Mouse (Mus musculus) c-Kit-negative CD71-positive TER-119-positive erythroid progenitor cells, embryonic 14.5 days (primary cell): ENCODE results near the gene Myl6.

Experiments
- DNase-seq: peaks from one replicate; pipeline ENCODE4 v3.0.0-alpha.2; 2013; ENCODE audit warnings: low read depth, low spot score

Gene Myl6

DNA sequence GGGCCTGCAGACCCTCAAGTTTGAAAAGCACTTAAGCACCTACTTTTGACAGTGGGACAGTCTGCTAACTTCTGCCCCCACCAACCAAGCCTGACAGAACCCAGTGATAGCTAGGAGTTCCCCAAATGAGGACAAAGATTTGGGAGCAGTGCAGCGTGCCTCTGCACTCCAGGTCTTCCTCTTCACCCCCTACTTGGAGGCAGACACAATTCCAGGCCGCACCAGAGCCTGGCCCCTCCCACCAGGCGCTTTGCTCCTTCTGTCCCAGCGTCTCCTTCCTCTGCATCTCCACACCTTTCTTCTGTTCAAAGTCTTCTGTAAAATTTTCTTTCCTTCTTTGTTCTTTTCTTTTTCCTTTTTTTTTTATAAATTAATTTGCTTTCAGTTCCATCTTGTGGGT is 4.2 kb downstream of the Myl6 start:
- no peak for DNase-seq

DNA sequence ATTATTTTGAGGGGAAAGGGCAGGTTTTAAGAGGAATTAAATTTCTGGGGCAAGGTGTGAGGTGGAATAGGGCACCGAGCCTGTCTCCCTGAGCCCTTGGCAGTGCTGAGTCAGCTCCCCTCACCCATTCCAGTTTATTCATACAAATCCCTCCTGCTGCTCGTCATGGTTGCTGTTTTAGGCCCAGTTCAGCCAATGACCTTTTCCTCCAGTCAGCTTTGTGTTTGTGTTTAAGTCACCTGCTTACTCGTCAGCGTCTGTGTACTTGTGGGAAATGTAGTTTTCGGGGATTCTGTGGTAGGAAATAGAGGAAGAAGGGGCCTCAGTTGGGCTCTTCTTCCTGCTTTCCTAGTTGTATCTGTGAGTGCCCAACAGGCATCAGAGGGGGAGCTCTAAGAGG is 4.6 kb downstream of the Myl6 start:
- DNase-seq, result no peak

DNA sequence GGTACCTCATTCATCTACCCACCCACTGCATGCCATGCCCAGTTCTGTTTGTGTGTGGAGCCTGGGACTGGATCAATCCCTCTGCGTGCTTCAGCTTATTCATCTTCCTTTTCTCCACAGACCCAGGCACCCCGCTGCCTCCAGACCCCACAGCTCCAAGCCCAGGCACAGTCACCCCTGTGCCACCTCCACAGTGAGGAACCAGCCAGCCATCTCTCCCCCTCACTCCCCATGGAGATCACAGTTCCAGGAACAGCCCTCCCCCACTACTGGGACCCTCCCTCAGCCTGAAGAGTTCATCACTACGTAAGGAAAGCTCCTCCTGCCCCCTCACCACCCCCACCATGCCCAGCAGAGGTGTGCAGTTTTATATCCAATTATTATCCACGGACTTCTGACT is 5.2 kb downstream of the Myl6 start:
- no peak for DNase-seq

DNA sequence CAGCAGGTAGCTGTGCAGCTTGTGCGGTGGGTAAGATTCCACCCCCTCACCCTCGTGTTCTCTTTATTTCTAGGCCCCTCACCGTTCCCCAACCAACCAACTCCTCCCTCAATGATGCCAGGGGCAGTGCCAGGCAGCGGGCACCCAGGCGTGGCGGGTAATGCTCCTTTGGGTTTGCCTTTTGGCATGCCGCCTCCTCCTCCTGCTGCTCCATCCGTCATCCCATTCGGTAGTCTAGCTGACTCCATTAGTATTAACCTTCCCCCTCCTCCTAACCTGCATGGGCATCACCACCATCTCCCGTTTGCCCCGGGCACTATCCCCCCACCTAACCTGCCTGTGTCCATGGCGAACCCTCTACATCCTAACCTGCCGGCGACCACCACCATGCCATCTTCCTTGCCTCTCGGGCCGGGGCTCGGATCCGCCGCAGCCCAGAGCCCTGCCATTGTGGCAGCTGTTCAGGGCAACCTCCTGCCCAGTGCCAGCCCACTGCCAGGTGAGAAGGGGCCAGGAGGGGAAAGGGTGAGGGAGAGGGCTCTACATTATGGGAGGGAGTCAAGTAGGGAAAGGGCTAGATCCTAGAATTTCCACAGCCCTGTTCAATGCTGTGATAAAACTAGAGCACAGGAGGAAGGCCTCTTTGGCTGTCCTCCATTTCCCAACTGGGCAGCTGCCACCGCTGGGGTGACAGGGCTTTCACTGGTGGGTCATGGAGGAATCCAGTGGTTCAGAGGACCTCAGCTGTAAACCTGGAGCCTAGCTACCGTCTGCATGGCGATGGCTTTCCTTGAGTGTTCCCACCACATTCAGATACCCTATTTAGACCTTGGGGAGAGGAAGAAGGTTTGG is 5.9 kb downstream of the Myl6 start:
- no peak for DNase-seq

DNA sequence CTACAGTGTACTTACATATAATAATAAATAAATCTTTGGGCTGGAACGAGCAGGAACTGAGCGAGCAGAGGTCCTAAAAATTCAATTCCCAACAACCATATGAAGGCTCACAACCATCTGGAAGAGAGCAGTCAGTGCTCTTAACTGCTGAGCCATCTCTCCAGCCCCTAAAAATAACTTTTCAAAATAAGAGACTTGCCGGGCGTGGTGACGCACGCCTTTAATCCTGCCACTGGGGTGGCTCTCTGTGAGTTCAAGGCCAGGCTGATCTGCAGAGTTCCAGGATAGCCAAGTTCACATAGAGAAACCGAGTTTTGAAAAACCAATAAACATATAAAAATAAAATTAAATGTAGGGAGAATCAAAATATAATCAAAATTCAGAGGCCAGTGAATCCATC is 7.6 kb downstream of the Myl6 start:
- no peak for DNase-seq

DNA sequence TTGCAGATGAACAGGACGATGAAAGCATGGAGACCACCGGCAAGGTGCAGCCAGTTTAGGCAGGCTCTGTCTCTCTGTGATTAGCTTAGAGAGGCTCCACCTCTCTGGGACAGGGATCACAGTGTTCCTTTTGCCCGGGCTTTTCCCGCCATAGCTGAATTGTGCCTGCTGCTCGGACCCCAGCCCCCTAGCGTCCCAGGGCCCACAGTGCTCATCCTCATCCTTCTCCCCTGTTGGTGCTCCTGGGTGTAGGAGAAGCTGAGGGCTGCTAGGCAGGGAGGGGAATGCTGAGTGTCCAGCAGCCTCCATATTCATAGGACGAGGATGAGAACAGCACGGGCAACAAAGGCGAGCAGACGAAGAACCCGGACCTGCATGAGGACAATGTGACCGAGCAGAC is 19.6 kb downstream of the Myl6 start:
- no peak for DNase-seq

DNA sequence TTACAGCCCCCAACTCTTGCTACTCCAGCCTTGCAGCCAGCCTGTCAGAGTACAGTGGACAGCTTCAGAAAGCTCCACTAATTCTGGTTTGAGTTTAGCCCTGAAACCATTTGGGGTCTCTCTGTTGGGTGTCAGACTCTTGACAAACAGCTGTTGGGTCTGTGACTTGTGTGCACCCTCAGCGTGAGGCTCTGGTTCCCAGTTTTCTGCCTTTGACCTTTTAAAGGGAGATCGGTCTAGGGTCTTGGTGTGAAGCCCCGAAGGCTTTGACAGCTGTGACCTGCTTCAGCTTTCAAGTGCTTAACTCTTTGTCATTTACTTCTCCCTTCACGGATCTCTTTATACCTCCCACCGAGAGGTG is 33.7 kb downstream of the Myl6 start:
- DNase-seq, result no peak

DNA sequence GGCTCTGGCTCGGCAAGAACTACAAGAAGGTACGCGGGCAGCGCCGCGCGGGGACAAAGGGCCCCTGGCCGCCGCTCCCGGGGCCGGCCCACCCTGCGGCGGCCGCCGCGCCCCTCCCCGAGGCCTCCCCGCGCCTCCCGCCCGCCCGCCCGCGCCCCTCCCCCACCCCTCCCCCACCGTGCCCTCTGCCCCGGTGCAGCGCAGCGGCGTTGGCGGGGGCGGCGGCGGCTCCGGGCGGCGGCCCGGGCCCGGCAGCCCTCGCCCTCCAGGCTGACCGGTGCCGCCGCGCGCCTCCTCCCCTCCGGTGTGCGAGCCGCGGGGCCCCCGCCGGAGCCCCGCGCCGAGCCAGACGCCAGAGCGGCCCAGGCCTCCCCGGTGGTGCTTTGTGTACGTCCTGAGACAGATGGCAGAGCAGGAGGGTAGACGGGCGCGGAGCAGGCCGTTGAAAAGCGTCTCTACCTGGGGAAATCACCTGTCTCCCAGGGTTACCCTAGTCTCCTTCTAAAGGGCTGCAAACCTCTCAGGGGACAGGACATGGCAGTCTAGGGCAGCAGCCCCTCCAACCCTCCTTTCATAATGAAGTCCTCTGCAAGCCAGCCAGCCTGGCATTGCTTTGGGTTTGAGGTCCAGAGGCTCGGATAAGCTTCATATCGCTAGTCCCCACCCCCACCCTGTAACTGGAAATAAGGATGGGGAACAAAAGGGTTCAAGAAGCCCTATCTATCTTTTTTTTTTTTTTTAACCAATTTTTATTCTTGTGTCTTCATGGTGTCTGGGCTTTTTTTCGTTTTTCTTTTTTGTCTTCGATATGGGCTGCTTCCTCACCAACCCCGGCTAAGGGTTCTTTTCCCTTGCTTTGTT is 34.3 kb downstream of the Myl6 start:
- DNase-seq, result peak; percentile 30

DNA sequence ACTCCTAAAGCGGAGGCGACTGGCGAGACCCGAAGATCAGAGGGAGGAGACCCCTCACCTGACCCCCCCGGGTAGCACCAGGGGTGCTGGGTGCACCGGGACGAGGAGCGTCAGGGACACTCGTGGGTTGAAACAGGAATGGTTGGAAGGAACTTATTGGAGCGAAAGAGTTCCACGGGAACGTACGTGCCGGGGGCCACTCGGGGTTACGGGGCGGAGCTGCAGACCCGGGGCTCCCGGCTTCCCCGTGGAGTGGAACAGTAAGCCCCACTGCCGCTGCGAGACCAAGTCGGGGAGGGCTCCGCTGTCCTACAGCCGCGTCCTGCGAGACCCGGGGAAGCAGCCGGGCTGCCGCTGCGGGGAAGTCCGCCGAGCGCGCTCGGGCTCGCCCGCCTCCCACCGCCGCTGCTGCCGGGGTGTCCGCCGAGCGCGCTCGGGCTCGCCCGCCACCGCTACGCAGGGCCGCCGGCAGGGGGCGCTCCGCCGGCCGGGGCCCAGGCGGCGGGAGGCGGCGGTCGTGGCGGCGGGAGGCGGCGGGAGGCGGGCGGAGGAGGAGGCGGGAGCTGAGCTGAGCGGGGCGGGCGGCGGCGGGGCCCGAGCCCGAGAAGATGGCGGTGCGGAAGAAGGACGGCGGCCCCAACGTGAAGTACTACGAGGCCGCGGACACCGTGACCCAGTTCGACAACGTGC is 35.1 kb downstream of the Myl6 start, which contains the start of gene Smarcc2:
TSS of gene Smarcc2 (plus strand) at position 530 of the 690 bp plus-strand sequence.
- peak; percentile 77 for DNase-seq

DNA sequence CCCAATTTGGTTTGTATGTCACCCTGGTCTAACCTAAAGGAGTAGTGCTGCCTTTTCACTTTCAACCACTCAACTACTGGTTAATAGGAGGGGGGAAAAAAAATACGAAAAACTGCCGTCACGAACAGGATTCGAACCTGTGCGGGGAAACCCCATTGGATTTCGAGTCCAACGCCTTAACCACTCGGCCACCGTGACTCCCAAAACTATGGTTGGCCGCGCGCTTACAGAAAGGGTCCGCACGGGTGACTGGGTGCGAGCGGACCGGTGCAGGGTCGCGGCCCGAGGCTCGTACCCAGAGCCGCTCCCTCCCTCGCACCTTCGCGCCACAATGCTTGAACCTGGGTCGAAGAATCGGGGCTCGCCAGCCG is 35.6 kb downstream of the Myl6 start:
- peak; percentile 72 for DNase-seq

DNA sequence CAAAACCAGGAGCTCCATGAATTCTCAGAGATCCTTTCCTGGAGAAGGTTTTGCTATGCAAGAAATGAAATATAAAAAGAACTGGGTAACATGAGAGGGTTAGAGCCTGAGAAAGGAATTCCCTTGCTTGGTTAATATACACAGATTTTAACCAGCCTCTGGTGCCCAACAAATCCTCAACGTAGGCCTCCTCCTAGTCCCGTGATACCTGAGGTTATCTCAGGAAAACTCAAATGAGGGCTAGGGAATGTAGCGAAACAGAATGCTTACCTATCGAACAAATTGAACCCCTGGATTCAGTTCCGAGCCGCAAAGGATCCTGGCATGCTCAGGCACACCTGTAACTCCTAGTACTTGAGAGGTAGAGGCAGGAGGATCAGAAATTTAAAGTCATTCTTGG is 36.3 kb downstream of the Myl6 start:
- DNase-seq, result no peak

DNA sequence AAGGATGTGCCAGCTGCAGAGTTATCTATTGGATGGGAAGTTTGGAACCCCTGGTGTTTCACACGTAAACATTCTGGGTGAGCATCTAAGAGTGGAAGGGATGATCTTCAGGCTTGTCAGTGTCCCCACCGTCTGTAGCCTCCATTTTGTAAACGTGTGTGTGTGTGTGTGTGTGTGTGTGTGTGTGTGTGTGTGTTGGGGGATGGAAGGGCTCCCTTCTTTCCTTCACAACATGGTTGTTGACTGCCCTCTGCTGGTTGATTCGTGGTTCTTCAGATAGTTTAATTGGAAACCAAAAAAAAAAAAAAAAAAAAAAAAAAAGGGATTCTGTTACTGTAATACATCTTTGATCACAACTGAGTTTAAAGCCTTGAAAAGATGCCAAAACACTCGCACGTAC is 38.7 kb downstream of the Myl6 start:
- DNase-seq, result peak; percentile 62

DNA sequence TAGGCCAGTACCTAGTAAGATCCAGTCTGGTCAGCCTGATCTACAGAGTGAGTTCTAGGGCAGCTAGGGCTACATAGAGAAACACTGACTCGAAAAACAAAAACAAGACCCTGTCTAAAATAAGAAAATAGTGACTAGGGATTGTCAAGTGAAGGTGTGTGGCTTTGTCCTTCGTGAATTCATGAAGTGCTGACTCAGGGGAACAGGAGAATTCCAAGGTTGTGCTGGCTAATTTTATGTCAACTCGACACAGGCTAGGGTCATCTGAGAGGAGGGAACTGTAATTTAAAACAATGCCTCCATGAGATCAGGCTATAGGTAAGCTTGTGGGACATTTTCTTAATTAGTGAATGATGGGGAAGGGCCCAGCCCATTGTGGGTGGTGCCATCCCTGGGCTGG is 39.5 kb downstream of the Myl6 start:
- DNase-seq, result no peak

DNA sequence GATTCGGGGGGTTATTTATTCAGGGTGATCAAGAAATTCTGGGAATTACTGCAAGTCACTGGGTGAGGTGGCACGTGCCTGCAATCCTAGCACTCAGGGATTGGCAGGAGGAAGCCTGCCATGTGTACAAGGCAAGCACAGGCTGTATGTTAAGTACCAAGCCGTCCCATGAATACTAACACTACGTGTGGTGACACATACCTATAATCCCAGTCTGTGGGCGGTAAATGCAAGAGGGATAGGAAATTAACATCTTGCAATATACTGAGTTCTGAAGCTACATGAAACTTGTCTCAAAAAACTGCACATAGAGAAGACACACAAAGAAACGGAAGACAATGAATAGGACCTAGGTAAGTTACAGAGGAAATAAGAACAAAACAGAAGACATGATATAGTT is 42.9 kb downstream of the Myl6 start:
- DNase-seq, result no peak

DNA sequence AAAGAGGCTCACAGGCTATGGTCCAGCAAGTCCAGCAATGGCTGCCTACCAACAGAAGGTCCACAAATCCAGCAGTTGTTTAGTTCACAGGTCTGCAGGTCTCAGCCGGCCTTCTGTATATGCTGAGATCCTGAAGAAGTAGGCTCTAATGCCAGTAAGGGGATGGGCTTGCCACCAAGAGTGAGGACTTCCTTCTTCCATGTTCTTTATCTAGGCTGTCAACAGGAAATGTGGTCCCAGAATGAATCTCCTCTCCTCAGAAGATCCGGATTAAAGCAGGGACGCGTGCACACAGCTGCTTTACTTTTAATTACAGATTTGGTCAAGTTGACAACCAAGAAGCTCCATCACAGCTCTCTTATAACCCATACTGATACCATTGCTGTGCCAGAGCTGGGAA is 48.5 kb downstream of the Myl6 start:
- DNase-seq, result no peak

DNA sequence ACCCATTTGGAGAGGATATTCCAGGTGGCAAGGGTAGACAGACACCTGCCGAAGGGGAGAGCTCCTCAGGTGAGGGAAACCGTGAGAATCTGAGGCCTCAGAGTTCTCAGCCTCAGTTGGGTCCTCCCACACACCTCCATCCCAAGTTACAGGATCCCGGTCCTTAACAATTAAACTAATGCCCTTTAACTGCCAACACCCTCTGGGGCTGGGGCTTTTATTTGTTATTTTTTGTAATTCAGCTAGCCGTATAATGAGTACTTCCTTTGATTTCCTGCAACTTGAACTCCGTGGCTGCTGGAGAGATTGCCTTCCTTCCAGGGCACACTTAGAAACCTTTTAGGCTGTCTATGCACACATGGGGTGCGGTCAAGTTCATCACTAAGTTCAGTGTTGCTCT is 49.6 kb downstream of the Myl6 start:
- DNase-seq, result no peak

DNA sequence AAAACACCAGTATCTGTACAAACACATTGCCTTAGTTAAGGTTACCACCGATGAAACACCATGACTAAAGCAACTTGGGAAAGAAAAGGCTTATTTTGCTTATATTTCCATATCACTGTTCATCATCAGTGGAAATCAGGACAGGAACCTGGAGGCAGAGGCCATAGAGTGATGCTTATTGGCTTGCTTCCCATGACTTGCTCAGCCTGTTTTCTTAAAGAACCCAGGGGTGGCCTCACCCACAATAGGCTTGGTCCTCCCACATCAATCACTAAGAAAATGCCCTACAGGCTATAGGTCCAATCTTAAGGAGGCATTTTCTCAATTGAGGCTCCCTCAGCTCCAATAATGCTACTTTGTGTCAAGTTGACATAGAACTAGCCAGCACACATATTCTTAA is 51.2 kb downstream of the Myl6 start:
- no peak for DNase-seq

DNA sequence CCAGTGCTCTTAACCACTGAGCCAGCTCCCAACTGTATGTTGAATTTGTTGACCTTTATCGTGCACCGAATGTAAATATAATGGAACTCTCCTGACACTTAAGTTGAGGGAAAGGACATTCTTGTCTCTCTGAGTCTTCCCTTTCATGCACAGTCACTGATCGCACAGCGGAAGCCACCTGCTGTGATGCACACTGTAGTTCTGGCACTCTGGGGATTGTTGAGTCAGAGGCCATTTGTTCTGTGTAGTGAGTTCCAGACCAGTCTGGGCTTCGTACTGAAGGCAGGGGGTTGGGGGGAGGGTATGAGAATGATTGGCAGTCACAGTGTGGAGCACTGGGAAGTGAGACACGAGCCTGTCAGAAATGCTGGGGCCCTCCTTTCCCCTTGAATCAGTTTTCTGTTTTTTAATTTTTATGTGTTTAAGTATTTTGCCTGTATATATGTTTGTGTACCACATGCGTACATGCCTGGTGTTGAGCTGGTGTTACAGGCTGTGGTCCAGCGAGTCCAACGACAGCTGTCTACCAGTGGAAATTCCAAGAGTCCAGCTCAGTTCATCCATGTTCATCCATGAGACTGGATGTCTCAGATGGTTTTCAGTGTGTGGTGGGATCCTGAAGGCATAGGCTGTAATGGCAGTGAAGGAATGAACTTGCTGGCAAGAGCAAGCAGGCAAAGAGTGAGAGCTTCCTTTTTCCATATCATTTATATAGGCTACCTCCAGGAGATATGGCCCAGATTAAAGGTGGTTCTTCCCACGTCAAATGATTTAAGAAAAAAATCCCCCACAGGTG is 52.4 kb downstream of the Myl6 start:
- DNase-seq, result no peak
